Mouse (Mus musculus) intestine, postnatal 0 days (tissue): ENCODE results near the gene Sh3d19. TPM values are rescaled to one million over a fixed set of nuclear protein-coding genes. Genes with fewer than 3 reads are reported as not detected.

ENCODE experiments used
- ATAC-seq: fragments of 200-750 bp; cut with Nextera tagmentation; 2 replicates; pipeline ENCODE4 v1.8.0; 2017; ENCODE audit warnings: mild to moderate bottlenecking, moderate TSS enrichment, moderate library complexity
- H3K27ac ChIP-seq: fragments of 300-500 bp; sonication (generic); 2 replicates; pipeline ENCODE4 v1.5.1; 2014; ENCODE audit warnings: mild to moderate bottlenecking, low read depth, low read length, moderate library complexity
- H3K27me3 ChIP-seq: fragments of 300-500 bp; sonication (generic); replicated peaks from 2 replicates; pipeline ENCODE4 v1.6.1; 2014; ENCODE audit warnings: low read length, mixed read lengths; ENCODE audit not compliant: control insufficient read depth, insufficient read depth
- H3K36me3 ChIP-seq: fragments of 300-500 bp; sonication (generic); 2 replicates; pipeline ENCODE4 v1.6.1; 2014; ENCODE audit warnings: mild to moderate bottlenecking, moderate library complexity; ENCODE audit not compliant: control insufficient read depth, insufficient read depth
- H3K4me1 ChIP-seq: fragments of 300-500 bp; sonication (generic); replicated peaks from 2 replicates; pipeline ENCODE4 v1.6.1; 2014; ENCODE audit warnings: antibody characterized with exemption, low read length, mixed read lengths; ENCODE audit not compliant: control insufficient read depth, insufficient read depth
- H3K4me2 ChIP-seq: fragments of 300-500 bp; sonication (generic); replicated peaks from 2 replicates; pipeline ENCODE4 v1.6.1; 2014; ENCODE audit warnings: low read depth, mild to moderate bottlenecking, moderate library complexity
- H3K4me3 ChIP-seq: fragments of 300-500 bp; sonication (generic); 2 replicates; pipeline ENCODE4 v1.5.1; 2014; ENCODE audit warnings: low read depth, low read length
- H3K9ac ChIP-seq: fragments of 300-500 bp; sonication (generic); 2 replicates; pipeline ENCODE4 v1.6.1; 2014; ENCODE audit warnings: mild to moderate bottlenecking, low read depth, low read length
- H3K9me3 ChIP-seq: fragments of 300-500 bp; sonication (generic); 2 replicates; pipeline ENCODE4 v1.6.1; 2016; ENCODE audit warnings: mixed run types; ENCODE audit not compliant: control insufficient read depth
- CTCF ChIP-seq: sonication (generic); IDR thresholded peaks from 2 replicates; pipeline ENCODE4 v1.5.1; 2016; ENCODE audit warnings: low read depth, mild to moderate bottlenecking, control low read depth, antibody characterized with exemption, moderate library complexity
- WGBS: fragments of 180-500 bp; shearing (Covaris S2); extraction: QIAGEN DNeasy Blood & Tissue Kit; methylation state at CpG from one replicate; pipeline ENCODE4 v1.1.7; 2014; 5-methylcytosine and 5-hydroxymethylcytosine counted together
- polyA plus RNA-seq: library from polyadenylated mRNA; unstranded; fragments of >200 nt; fragmentation: Nextera tagmentation; extraction: Ambion mirVana; gene quantifications from 2 replicates; pipeline ENCODE4 v1.2.1, GENCODE M21; 2015

Gene Sh3d19
- polyA plus RNA-seq, 1 experiment from 2014 or later: 37.4 TPM

GRCm38 (mm10) chr3:86139660-86140059 is 168.8 kb downstream of the Sh3d19 start:
- no peak overlapping the region for H3K9ac ChIP-seq
- no peaks in the 10 kb centered on the region for H3K9me3 ChIP-seq
- no peak overlapping the region for H3K4me3 ChIP-seq
- H3K27me3 ChIP-seq: no peaks in the 10 kb centered on the region
- no peak for TF ChIP-seq CTCF
- no peak for ATAC-seq
- no peak overlapping the region for H3K4me2 ChIP-seq
- peaks cover 51% of the 10 kb centered on the region for H3K36me3 ChIP-seq
- H3K27ac ChIP-seq: no peak overlapping the region
- H3K4me1 ChIP-seq: 0 out of 2 replicates have a peak, but pooled peaks cover 6% of the 10 kb centered on the region
- WGBS: 88% methylated on average over 4 of the region's 4 CpGs

GRCm38 (mm10) chr3:86141366-86141765 is 170.5 kb downstream of the Sh3d19 start:
- H3K27ac ChIP-seq: no peak overlapping the region
- peaks cover 43% of the 10 kb centered on the region for H3K36me3 ChIP-seq
- no peak for TF ChIP-seq CTCF
- peak overlapping the region; percentile 85 for H3K4me3 ChIP-seq
- ATAC-seq: no peak
- H3K4me2 ChIP-seq: peak overlapping the region; percentile 65
- 5% methylated on average over 7 of the region's 7 CpGs for WGBS
- peak overlapping the region; percentile 92 for H3K9ac ChIP-seq
- H3K9me3 ChIP-seq: no peaks in the 10 kb centered on the region
- H3K4me1 ChIP-seq: 0 out of 2 replicates have a peak, but pooled peaks cover 2% of the 10 kb centered on the region
- no peaks in the 10 kb centered on the region for H3K27me3 ChIP-seq

GRCm38 (mm10) chr3:86141886-86142262 is 171.0 kb downstream of the Sh3d19 start:
- H3K27me3 ChIP-seq: no peaks in the 10 kb centered on the region
- H3K4me2 ChIP-seq: peak overlapping the region; percentile 65
- under 1% methylated on average over 18 of the region's 18 CpGs for WGBS
- no peaks in the 10 kb centered on the region for H3K9me3 ChIP-seq
- H3K27ac ChIP-seq: peak overlapping the region; percentile 77
- peak overlapping the region; percentile 92 for H3K9ac ChIP-seq
- ATAC-seq: peak; percentile 8; the same call in 1 of the 2 replicates
- 0 out of 2 replicates have a peak, but pooled peaks cover 2% of the 10 kb centered on the region for H3K4me1 ChIP-seq
- peaks cover 38% of the 10 kb centered on the region for H3K36me3 ChIP-seq
- peak overlapping the region; percentile 85 for H3K4me3 ChIP-seq
- no peak for TF ChIP-seq CTCF

DNA sequence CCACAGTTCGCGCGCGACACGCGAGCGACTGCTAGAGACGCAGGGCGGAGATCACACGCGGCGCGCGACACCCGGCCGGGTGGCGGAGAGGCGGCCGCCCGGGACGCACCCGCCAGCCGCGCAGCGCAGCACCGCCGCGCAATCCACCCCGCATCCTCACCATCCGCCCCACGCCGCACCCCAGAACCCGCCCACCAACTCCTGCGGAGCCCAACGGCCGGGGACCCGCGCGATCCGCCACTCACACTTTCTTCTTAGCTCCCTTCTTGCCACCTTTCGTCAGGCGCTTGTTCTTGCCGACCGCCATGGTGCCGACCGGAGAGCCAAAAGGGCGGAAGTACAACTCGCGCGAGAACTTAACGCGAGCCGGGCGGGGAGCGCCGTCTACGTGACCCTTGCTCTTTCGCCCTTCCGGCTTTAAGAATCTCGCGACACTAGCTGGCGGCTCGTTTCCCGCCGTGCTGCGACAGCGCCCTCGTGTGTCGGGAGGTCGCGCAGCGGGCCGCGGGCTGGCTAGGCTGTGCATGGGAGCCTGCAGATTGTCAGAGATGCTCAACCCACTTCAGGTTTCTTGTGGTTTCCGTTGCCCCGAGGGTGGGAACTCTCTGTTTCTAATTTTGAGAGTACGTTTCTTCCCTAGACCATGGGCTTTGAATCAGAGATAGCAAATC is 171.5 kb downstream of the Sh3d19 start, which contains the start of gene Rps3a1:
Rps3a1 (minus strand) TSS at position 440 of the 671 bp plus-strand sequence.
- H3K4me1 ChIP-seq: 0 out of 2 replicates have a peak, but pooled peaks cover 2% of the 10 kb centered on the region
- peak; percentile 99 for TF ChIP-seq CTCF
- H3K27me3 ChIP-seq: no peaks in the 10 kb centered on the region
- H3K27ac ChIP-seq: peak within 1 kb of the TSS; percentile 77
- peak; percentile 97 for ATAC-seq
- peak within 1 kb of the TSS; percentile 85 for H3K4me3 ChIP-seq
- H3K9ac ChIP-seq: peak within 1 kb of the TSS; percentile 92
- H3K36me3 ChIP-seq: peaks cover 32% of the 10 kb centered on the region
- under 1% methylated on average over 77 of the region's 77 CpGs for WGBS
- no peaks in the 10 kb centered on the region for H3K9me3 ChIP-seq
- peak within 1 kb of the TSS; percentile 65 for H3K4me2 ChIP-seq

DNA sequence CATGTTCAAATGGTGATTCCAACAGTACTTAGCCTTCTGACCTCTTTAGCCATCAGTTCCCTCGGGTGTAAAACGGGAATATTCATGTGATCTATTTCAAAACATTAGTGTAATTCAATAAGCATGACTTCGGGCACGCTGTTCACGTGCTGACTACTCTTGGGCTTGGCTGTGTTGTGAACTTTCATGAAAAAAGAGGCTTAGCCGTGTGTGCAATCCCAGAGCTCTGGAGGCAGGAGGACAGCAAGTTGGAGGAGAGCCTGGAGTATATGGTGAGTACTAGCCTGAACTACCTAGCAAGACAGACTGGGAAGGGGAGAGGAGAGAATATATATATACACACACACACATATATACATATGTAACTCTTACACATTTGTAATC is 172.0 kb downstream of the Sh3d19 start:
- peak overlapping the region; percentile 6 for H3K4me2 ChIP-seq
- WGBS: 30% methylated on average over 6 of the region's 6 CpGs
- H3K27me3 ChIP-seq: no peaks in the 10 kb centered on the region
- no peak overlapping the region for H3K27ac ChIP-seq
- H3K9me3 ChIP-seq: no peaks in the 10 kb centered on the region
- no peak for TF ChIP-seq CTCF
- ATAC-seq: no peak; the same call in 1 of the 2 replicates
- H3K36me3 ChIP-seq: peaks cover 27% of the 10 kb centered on the region
- H3K9ac ChIP-seq: no peak overlapping the region
- H3K4me1 ChIP-seq: 0 out of 2 replicates have a peak, but pooled peaks cover 2% of the 10 kb centered on the region
- H3K4me3 ChIP-seq: no peak overlapping the region

- 81% methylated on average over 6 of the region's 6 CpGs for WGBS
- H3K27ac ChIP-seq: no peak overlapping the region
- no peak for TF ChIP-seq CTCF
- H3K27me3 ChIP-seq: no peaks in the 10 kb centered on the region
- 0 out of 2 replicates have a peak, but pooled peaks cover 2% of the 10 kb centered on the region for H3K4me1 ChIP-seq
- no peak overlapping the region for H3K9ac ChIP-seq
- H3K9me3 ChIP-seq: no peaks in the 10 kb centered on the region
- H3K4me3 ChIP-seq: no peak overlapping the region
- H3K4me2 ChIP-seq: no peak overlapping the region
- H3K36me3 ChIP-seq: peaks cover 23% of the 10 kb centered on the region
- no peak for ATAC-seq
These were observed 172.4 kb downstream of the Sh3d19 start for GRCm38 (mm10) chr3:86143343-86143742.
